Mouse (Mus musculus) lung, postnatal 0 days (tissue): ENCODE measurements around the gene Ddhd1.

Source experiments
- CTCF ChIP-seq: IDR thresholded peaks from 2 replicates; pipeline ENCODE4 v1.5.1; 2016; ENCODE audit warnings: antibody characterized with exemption, mild to moderate bottlenecking
- EP300 ChIP-seq: IDR thresholded peaks from 2 replicates; pipeline ENCODE4 v1.6.1; 2016; ENCODE audit warnings: antibody characterized with exemption, mild to moderate bottlenecking, control low read depth

- TF ChIP-seq CTCF = no peak
- TF ChIP-seq EP300 = no peak
Measured at GRCm38 (mm10) chr14:45550010-45550647, 107.8 kb downstream of the Ddhd1 start.
